Mouse (Mus musculus): Measurements from ENCODE around the gene Hcn4.

Hcn4 gene

GRCm38 (mm10) chr9:58847676-58848075, 24.5 kb downstream of the Hcn4 start:
- peak in 1 of 2 experiments; percentile 46 for DNase-seq (ENCODE audit: inconsistent age in 2 of 2, low spot score in 1 of 2)

- DNase-seq (ENCODE audit: inconsistent age in 2 of 2, low spot score in 1 of 2) = no peak
Measured at GRCm38 (mm10) chr9:58849576-58850315, 26.5 kb downstream of the Hcn4 start.

GRCm38 (mm10) chr9:58854931-58855330, 31.7 kb downstream of the Hcn4 start:
- DNase-seq (ENCODE audit: inconsistent age in 2 of 2, low spot score in 1 of 2) = no peak

GRCm38 (mm10) chr9:58859080-58859635, 35.9 kb downstream of the Hcn4 start:
- peak in 1 of 2 experiments; percentile 29 for DNase-seq (ENCODE audit: inconsistent age in 2 of 2, low spot score in 1 of 2)

- no peak for DNase-seq (ENCODE audit: inconsistent age in 2 of 2, low spot score in 1 of 2)
Measured at GRCm38 (mm10) chr9:58863826-58864225, 40.6 kb downstream of the Hcn4 start.

GRCm38 (mm10) chr9:58871141-58871540, 47.9 kb downstream of the Hcn4 start:
- no peak for DNase-seq (ENCODE audit: inconsistent age in 2 of 2, low spot score in 1 of 2)

- DNase-seq (ENCODE audit: inconsistent age in 2 of 2, low spot score in 1 of 2) = peak; percentile 48 to 85
Measured at GRCm38 (mm10) chr9:58873541-58874324, 50.5 kb downstream of the Hcn4 start.

- DNase-seq (ENCODE audit: inconsistent age in 2 of 2, low spot score in 1 of 2) = no peak
Measured at GRCm38 (mm10) chr9:58874354-58874753, 51.1 kb downstream of the Hcn4 start.

GRCm38 (mm10) chr9:58875439-58875838, 52.2 kb downstream of the Hcn4 start:
- no peak for DNase-seq (ENCODE audit: inconsistent age in 2 of 2, low spot score in 1 of 2)

GRCm38 (mm10) chr9:58876946-58877625, 53.9 kb downstream of the Hcn4 start:
- DNase-seq (ENCODE audit: inconsistent age in 2 of 2, low spot score in 1 of 2) = no peak

- DNase-seq (ENCODE audit: inconsistent age in 2 of 2, low spot score in 1 of 2) = no peak
Measured at GRCm38 (mm10) chr9:58879836-58880235, 56.6 kb downstream of the Hcn4 start.

GRCm38 (mm10) chr9:58882686-58883085, 59.5 kb downstream of the Hcn4 start:
- DNase-seq (ENCODE audit: inconsistent age in 2 of 2, low spot score in 1 of 2) = no peak

- DNase-seq (ENCODE audit: inconsistent age in 2 of 2, low spot score in 1 of 2) = no peak
Measured at GRCm38 (mm10) chr9:58889782-58890448, 66.7 kb downstream of the Hcn4 start.

- no peak for DNase-seq (ENCODE audit: inconsistent age in 2 of 2, low spot score in 1 of 2)
Measured at GRCm38 (mm10) chr9:58890893-58891292, 67.7 kb downstream of the Hcn4 start.

GRCm38 (mm10) chr9:58891840-58892640, 68.8 kb downstream of the Hcn4 start:
- no peak for DNase-seq (ENCODE audit: inconsistent age in 2 of 2, low spot score in 1 of 2)

- DNase-seq (ENCODE audit: inconsistent age in 2 of 2, low spot score in 1 of 2) = no peak
Measured at GRCm38 (mm10) chr9:58899602-58900001, 76.4 kb downstream of the Hcn4 start.

GRCm38 (mm10) chr9:58902869-58903585, 79.8 kb downstream of the Hcn4 start:
- DNase-seq (ENCODE audit: inconsistent age in 2 of 2, low spot score in 1 of 2) = peak; percentile 27 to 77
